Mouse (Mus musculus): ENCODE data around the gene Kcnrg. TPM values are rescaled to one million over a fixed set of nuclear protein-coding genes. Genes with fewer than 3 reads are reported as not detected.

Gene Kcnrg
- polyA plus RNA-seq, 1 experiment: 0.09 TPM

DNA sequence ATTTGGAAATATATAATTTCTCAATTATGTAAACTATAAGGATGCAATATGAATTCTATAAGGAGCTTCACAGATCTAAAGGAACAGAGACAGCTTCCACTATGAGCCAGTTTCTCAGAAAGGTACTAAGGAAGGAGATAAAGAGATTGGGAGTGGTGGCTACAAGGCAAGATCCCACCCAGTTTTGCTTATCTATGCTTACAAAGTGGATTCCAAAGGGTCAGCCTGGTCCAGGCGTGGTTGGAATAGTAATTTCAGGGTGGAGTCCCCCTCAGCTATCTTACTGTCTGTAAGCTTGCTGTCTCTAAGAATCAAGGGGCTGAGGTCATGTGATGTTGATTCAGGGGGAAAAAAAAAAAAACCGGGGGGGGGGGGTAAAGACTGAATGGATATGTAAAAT is 49.2 kb downstream of the Kcnrg start:
- Histone ChIP-seq H3K27ac (ENCODE audit: insufficient read depth, low read depth, low read length) (no peak overlapping the region), H3K36me3 (ENCODE audit: control insufficient read depth, insufficient read depth, low read length) (no peaks in the 10 kb centered on the region), H3K4me1 (ENCODE audit: control insufficient read depth, insufficient read depth, low read length) (no peaks in the 10 kb centered on the region; the same call in 1 of the 2 replicates), H3K4me3 (ENCODE audit: insufficient read depth, low read depth, low read length) (no peak overlapping the region), H3K27me3 (replicated peaks; ENCODE audit: control insufficient read depth, insufficient read depth, low read length) (no peaks in the 10 kb centered on the region)
- no peak for DNase-seq
- no peak for TF ChIP-seq POLR2A (IDR thresholded peaks at IDR 0.05; ENCODE audit: low read depth, low read length)
- TF ChIP-seq CTCF (conservative IDR thresholded peaks at IDR 0.05; ENCODE audit: insufficient read depth, insufficient read length, low read depth, low read length): no peak
- 72% methylated on average over 2 of the region's 2 CpGs for WGBS

DNA sequence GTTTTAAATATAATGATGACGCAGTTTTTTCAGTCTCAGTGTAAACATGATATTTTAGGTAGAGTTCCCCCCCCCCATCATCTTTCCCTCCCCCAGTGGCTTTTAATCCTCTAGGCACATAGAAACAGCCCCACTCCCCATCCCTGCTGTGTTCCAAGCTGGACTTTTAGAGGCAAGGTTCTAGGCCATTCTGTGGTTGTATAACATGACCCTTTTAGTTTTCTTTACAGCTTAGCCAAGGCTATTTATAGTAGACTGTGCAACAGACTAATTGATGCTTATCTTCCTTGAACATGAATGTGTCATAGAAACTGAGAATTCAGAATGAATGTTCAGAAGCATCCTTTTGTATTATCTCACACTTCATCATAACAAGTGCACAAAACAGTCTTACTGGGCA is 54.2 kb downstream of the Kcnrg start:
- Histone ChIP-seq H3K36me3 (ENCODE audit: control insufficient read depth, insufficient read depth, low read length) (no peaks in the 10 kb centered on the region; the same call in 1 of the 2 replicates), H3K4me3 (ENCODE audit: insufficient read depth, low read depth, low read length) (no peak overlapping the region), H3K27ac (ENCODE audit: insufficient read depth, low read depth, low read length) (no peak overlapping the region), H3K27me3 (replicated peaks; ENCODE audit: control insufficient read depth, insufficient read depth, low read length) (no peaks in the 10 kb centered on the region), H3K4me1 (ENCODE audit: control insufficient read depth, insufficient read depth, low read length) (no peaks in the 10 kb centered on the region)
- no peak for TF ChIP-seq CTCF (conservative IDR thresholded peaks at IDR 0.05; ENCODE audit: insufficient read depth, insufficient read length, low read depth, low read length)
- no peak for TF ChIP-seq POLR2A (IDR thresholded peaks at IDR 0.05; ENCODE audit: low read depth, low read length)
- 90% methylated on average over 1 of the region's 1 CpGs for WGBS
- no peak for DNase-seq

DNA sequence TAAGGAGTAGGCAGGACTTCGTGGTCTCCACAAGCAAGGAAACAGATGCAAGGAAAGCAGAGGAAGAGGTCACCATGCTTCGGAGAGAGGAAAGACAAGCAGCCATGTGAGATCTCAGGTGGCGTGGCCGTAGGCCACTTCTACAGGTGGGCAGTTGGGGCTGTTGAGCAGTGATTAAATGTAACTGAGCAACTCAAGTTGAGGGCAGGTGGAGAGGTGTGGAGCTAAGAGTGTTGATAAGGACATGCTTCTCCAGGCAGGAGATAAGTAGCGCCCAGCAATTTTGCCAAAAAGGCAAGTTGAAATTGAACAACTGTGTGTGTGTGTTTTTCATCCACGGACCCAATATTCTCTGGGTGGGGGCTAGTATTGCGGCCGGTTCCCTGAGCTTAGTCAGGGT is 55.0 kb downstream of the Kcnrg start:
- Histone ChIP-seq H3K4me1 (ENCODE audit: control insufficient read depth, insufficient read depth, low read length) (no peaks in the 10 kb centered on the region), H3K27ac (ENCODE audit: insufficient read depth, low read depth, low read length) (no peak overlapping the region), H3K27me3 (replicated peaks; ENCODE audit: control insufficient read depth, insufficient read depth, low read length) (no peaks in the 10 kb centered on the region), H3K4me3 (ENCODE audit: insufficient read depth, low read depth, low read length) (no peak overlapping the region), H3K36me3 (ENCODE audit: control insufficient read depth, insufficient read depth, low read length) (no peaks in the 10 kb centered on the region; the same call in 1 of the 2 replicates)
- no peak for DNase-seq
- WGBS: 89% methylated on average over 8 of the region's 8 CpGs
- no peak for TF ChIP-seq POLR2A (IDR thresholded peaks at IDR 0.05; ENCODE audit: low read depth, low read length)

Other genes with a start within 250 kb of the Kcnrg start
- 1.5 and 2.0 TPM in 2 replicates for gene Ebpl, start 247.0 kb upstream of the Kcnrg start, polyA plus RNA-seq (2012; rRNA removed)
- gene Kpna3, start 167.6 kb upstream of the Kcnrg start, polyA plus RNA-seq (2012; rRNA removed): 5.9 and 8.4 TPM in 2 replicates
- gene Spryd7, start 50.6 kb upstream of the Kcnrg start, polyA plus RNA-seq (2012; rRNA removed): 9.5 and 9.7 TPM in 2 replicates
- 5.0 and 5.3 TPM in 2 replicates for gene Trim13, start 9.2 kb upstream of the Kcnrg start, polyA plus RNA-seq (2012; rRNA removed)

Data from kidney, adult 2 months (tissue).